Mouse (Mus musculus) small intestine, adult 2 months (tissue): ENCODE results near the gene Mcpt9. TPM values are rescaled to one million over a fixed set of nuclear protein-coding genes. Genes with fewer than 3 reads are reported as not detected.
"Not testable (repeated sequence)": the region's sequence is repeated elsewhere in the genome, so short reads cannot be mapped to it uniquely, and the experiment has no call there.

ENCODE experiments used
- H3K27ac ChIP-seq: fragments of 200-500 bp; 2 replicates; pipeline ENCODE4 v1.5.1; 2012; ENCODE audit warnings: low read depth, low read length, control low read depth, inconsistent platforms; ENCODE audit not compliant: insufficient read depth
- H3K27me3 ChIP-seq: fragments of 200-500 bp; 2 replicates; pipeline ENCODE4 v1.6.1; 2012; ENCODE audit warnings: mild to moderate bottlenecking, moderate library complexity, low read length, inconsistent platforms; ENCODE audit not compliant: control insufficient read depth, insufficient read depth
- H3K36me3 ChIP-seq: fragments of 200-500 bp; 2 replicates; pipeline ENCODE4 v1.6.1; 2012; ENCODE audit warnings: mild to moderate bottlenecking, low read length, control low read depth, inconsistent platforms; ENCODE audit not compliant: control insufficient read depth, insufficient read depth
- H3K4me1 ChIP-seq: fragments of 200-500 bp; 2 replicates; pipeline ENCODE4 v1.6.1; 2012; ENCODE audit warnings: low read length, inconsistent platforms, mixed read lengths; ENCODE audit not compliant: control insufficient read depth, insufficient read depth, insufficient read length
- H3K4me3 ChIP-seq: fragments of 200-500 bp; 2 replicates; pipeline ENCODE4 v1.5.1; 2012; ENCODE audit warnings: low read depth, mild to moderate bottlenecking, control low read depth, inconsistent platforms, low read length, moderate library complexity
- CTCF ChIP-seq: fragments of 200-500 bp; IDR thresholded peaks from 2 replicates; pipeline ENCODE4 v1.5.1; 2012; ENCODE audit warnings: low read depth, mild to moderate bottlenecking, control low read depth, inconsistent platforms, low read length, moderate library complexity, mixed read lengths; ENCODE audit not compliant: insufficient replicate concordance, insufficient read length; ENCODE audit errors: extremely low read depth
- POLR2A ChIP-seq: fragments of 200-500 bp; IDR thresholded peaks from 2 replicates; pipeline ENCODE4 v1.6.1; 2012; ENCODE audit warnings: low read depth, mild to moderate bottlenecking, control low read depth, inconsistent platforms, low read length, moderate library complexity
- WGBS: fragments of 180-500 bp; shearing (Covaris S2); methylation state at CpG from one replicate; pipeline ENCODE4 v1.1.7; 2018; 5-methylcytosine and 5-hydroxymethylcytosine counted together
- polyA plus RNA-seq: library from polyadenylated mRNA; depleted of rRNA; stranded (reverse); fragments of >200 nt; gene quantifications from 2 replicates; pipeline ENCODE4 v1.2.3, GENCODE M21; 2012; rRNA removed

Mcpt9 gene
- polyA plus RNA-seq, result not detected in 2 replicates

DNA sequence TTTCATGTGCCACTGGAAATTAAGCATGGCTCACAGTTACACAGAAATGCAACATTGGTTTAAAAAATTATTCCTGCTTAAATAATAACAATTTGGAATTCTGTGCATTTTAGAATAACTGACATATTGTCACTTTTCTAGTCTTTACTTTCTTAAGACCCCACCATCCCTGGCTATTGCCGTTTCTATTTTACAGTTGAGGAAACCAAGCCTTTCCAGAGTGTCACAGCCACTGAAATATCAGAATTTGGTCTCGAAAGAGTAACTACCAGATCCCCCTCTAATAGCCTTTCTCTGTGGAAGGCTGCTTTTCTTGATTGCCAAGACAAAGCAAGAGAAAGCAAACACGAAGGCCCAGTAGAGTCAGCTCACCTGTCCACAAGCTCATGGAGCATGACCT, at the start of gene Mcpt9:
Gene Mcpt9, minus strand, starts transcription at position 101 of the 400 bp plus-strand sequence.
- H3K27ac ChIP-seq, H3K27me3 ChIP-seq, H3K36me3 ChIP-seq, H3K4me1 ChIP-seq, H3K4me3 ChIP-seq: not testable (repeated sequence)
- WGBS, result 64% methylated on average over 3 of the region's 3 CpGs

DNA sequence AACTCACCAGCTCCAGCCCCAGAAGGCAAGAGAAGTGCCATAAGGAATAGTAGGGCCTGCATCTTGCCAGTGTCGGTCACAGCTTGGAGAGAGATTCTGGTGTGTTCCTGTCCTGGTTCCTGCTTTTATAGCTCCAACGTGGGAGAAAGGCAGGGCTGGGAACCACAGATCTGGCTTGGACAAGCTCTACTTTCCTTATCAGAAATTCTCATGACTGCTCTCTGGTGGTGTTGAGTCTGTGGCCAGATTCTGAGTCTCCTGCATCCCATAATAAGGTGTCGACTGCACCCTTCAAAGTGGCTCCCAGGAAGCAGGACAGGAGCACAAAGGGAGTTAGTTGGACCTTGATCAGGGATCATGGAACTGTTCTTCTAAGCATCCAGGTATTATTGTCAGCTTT, 31.9 kb upstream of the Mcpt9 start, which contains the start of gene Mcpt4:
Gene Mcpt4, minus strand, starts transcription at position 101 of the 400 bp plus-strand sequence.
- not testable (repeated sequence) for H3K27me3 ChIP-seq, H3K36me3 ChIP-seq, H3K4me1 ChIP-seq, H3K4me3 ChIP-seq, H3K27ac ChIP-seq
- WGBS, result 46% methylated on average over 3 of the region's 3 CpGs

DNA sequence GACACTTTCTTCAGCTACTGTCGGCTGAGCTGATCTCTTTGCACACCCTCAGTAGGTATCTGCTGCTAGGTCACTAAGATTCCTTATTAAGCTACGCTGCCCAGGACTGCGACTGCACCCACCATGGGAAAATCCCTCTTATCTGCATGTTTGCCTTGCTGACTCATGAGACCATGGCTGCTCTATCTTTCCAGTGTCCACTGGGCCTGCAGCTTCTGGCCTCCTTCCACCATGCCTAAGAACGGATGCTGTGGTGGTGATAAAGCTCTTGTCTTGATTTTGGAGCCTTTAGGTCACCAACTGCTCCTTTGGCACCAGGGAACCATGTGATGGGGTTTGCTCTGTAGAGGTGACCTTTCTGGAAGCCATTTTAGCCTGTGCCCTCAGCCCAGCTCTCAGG, 27.4 kb upstream of the Mcpt9 start:
- Histone ChIP-seq H3K4me3 (no peak overlapping the region), H3K4me1 (no peaks in the 10 kb centered on the region), H3K27ac (no peak overlapping the region), H3K27me3 (no peaks in the 10 kb centered on the region), H3K36me3 (no peaks in the 10 kb centered on the region)
- TF ChIP-seq CTCF (no peak), POLR2A (no peak)
- 43% methylated on average over 4 of the region's 4 CpGs for WGBS

DNA sequence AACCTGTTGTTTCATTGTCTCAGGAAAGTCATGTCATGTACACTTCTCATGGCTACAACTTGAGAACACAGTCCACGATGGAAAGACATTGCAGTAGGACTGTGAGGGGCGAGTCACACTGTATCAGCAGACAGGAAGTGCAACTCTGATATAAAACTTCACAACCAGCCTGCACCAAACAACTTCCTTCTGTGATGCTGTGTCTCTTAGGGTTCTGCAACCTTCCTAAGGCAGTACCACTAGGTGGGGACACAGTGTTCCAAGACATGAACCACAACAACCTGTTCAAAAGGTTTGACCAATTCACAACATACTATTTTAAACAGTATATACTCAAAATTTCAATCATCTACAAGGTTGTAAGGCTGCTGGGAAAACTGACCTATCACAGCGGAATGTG, 25.1 kb upstream of the Mcpt9 start:
- Histone ChIP-seq H3K27me3 (no peaks in the 10 kb centered on the region), H3K27ac (no peak overlapping the region), H3K4me3 (no peak overlapping the region), H3K36me3 (no peaks in the 10 kb centered on the region), H3K4me1 (no peaks in the 10 kb centered on the region)
- WGBS, result 62% methylated on average over 3 of the region's 3 CpGs
- no peak for TF ChIP-seq CTCF
- no peak for TF ChIP-seq POLR2A

DNA sequence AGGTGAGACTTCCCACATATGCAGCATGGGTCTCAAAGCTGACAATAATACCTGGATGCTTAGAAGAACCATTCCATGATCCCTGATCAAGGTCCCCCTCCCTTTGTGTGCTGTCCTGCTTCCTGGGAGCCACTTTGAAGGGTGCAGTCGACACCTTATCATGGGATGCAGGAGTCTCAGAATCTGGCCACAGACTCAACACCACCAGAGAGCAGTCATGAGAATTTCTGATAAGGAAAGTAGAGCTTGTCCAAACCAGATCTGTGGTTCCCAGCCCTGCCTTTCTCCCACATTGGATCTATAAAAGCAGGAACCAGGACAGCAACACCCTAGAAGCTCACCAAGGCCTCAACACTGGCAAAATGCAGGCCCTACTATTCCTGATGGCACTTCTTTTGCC, 11.5 kb upstream of the Mcpt9 start, which contains the start of gene Mcpt2:
Gene Mcpt2, plus strand, starts transcription at position 250 of the 400 bp plus-strand sequence.
- not testable (repeated sequence) for H3K27me3 ChIP-seq

DNA sequence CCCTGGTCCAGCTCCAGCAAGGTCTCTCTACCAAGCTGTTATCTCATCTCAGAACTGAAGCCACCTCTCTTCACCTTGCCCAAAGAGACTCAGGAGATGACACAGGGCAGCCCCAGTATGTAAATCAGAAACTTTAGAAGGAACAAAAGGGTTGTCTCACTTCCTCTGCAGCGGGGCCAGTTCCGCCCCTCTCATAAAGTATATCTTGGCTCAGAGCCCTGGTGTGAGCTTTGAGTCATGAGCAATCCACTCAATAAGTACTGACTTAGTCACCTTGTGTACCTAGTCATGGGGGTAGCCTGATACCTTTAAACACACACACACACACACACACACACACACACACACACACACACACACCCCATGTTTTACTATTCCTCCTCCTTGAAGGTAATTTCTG, 4.1 kb upstream of the Mcpt9 start:
- no peak overlapping the region for H3K4me3 ChIP-seq
- 7% methylated on average over 2 of the region's 2 CpGs for WGBS
- no peak overlapping the region for H3K27ac ChIP-seq
- no peak for TF ChIP-seq CTCF
- H3K36me3 ChIP-seq, result no peaks in the 10 kb centered on the region
- no peaks in the 10 kb centered on the region for H3K27me3 ChIP-seq
- no peaks in the 10 kb centered on the region for H3K4me1 ChIP-seq

More for the DNA sequence above, 11.5 kb upstream of the Mcpt9 start, which contains the start of gene Mcpt2:
- not testable (repeated sequence) for H3K27ac ChIP-seq, H3K36me3 ChIP-seq, H3K4me3 ChIP-seq, H3K4me1 ChIP-seq
- WGBS, result 52% methylated on average over 1 of the region's 1 CpGs

DNA sequence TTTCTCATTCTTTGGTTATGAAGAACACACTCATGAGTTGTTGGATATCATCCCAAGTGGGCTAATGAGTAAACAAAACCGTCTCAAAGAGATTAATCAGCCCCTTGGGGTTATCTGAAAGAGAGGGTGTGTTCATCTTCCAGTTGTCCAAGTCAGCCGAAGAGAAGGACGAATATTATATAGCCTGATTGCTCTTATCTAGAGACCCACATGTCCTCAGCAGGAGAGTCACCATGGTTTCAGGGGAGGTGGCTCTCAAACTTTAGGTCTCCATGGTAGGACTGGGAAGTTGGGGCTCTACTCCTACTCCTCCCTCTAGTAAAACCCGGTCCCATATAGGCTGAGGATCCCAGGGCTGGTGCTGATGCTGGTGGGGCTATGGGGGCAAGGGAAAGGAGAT, 9.0 kb downstream of the Mcpt9 start:
- not testable (repeated sequence) for H3K4me3 ChIP-seq, H3K27me3 ChIP-seq, H3K27ac ChIP-seq, H3K4me1 ChIP-seq, H3K36me3 ChIP-seq
- 39% methylated on average over 4 of the region's 4 CpGs for WGBS

DNA sequence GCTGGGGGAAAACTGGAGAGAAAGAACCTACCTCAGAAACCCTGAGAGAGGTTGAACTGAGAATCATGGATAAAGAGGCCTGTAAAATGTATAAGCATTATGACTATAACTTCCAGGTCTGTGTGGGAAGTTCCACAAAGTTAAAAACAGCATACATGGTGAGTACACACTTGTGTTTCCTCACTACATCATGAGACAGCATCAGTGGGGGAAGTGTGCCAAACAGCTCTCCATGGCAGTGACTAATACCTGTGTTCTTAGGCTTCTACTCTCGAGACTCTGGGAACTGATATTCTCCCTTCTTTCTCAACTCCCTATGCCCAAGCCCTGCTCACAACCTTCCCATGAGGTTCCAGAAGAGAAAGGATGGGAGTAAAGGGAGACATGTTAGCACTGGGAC, 10.8 kb downstream of the Mcpt9 start:
- 29% methylated on average over 1 of the region's 1 CpGs for WGBS
- no peak overlapping the region for H3K4me3 ChIP-seq
- no peaks in the 10 kb centered on the region for H3K27me3 ChIP-seq
- no peak for TF ChIP-seq CTCF
- no peak for TF ChIP-seq POLR2A
- no peaks in the 10 kb centered on the region for H3K36me3 ChIP-seq
- no peaks in the 10 kb centered on the region for H3K4me1 ChIP-seq
- H3K27ac ChIP-seq, result no peak overlapping the region

DNA sequence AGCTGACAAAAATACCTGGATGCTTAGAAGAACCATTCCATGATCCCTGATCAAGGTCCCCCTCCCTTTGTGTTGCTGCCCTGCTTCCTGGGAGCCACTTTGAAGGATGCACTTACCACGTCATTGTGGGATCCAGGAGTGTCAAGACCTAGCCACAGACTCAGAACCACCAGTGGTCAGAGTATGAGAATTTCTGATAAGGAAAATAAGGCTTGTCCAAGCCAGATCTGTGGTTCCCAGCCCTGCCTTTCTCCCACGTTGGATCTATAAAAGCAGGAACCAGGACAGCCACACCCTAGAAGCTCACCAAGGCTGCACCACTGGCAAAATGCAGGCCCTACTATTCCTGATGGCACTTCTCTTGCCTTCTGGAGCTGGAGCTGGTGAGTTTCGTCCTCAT, 12.6 kb downstream of the Mcpt9 start, which contains the start of gene Mcpt1:
Gene Mcpt1, plus strand, starts transcription at position 301 of the 400 bp plus-strand sequence.
- WGBS, result 57% methylated on average over 3 of the region's 3 CpGs
- not testable (repeated sequence) for H3K4me1 ChIP-seq

More for the DNA sequence above, 12.6 kb downstream of the Mcpt9 start, which contains the start of gene Mcpt1:
- H3K36me3 ChIP-seq, H3K4me3 ChIP-seq, H3K27me3 ChIP-seq, H3K27ac ChIP-seq: not testable (repeated sequence)
